Mouse (Mus musculus) cerebellum, adult 9-10 months (tissue): ENCODE data around the gene Noxa1.

Experiments used
- DNase-seq: peaks from one replicate; pipeline ENCODE4 v3.0.0; 2022

Noxa1 gene

DNA sequence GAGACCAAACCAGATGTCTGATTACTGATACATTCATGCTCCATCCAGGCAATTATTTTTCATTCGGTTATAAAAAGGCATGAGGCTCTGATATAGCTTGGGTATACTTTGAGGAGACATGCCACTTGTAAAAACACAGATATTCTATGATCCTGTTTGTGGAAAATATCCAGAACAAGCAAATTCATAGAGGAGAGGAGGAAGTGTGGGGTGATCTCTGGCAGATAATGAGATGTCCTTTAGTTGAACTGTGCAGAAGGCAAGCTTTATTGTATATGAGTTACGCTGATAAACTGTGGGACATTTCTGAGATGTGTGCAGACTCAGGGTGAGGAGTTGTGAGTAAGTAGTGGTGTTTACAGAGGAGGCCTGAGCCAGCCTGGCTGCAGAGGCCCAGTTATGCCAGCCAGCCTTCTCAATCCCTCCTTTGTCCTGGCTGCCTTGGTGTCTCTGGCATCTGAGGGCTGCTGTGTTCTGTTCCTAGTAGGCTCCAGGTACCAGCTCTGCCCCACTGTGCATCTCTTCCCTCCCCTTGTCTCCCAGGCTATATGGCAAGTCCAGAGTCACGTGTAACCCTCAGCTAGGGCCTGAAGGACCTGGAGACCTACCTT is 3.2 kb upstream of the Noxa1 start:
- no peak for DNase-seq

DNA sequence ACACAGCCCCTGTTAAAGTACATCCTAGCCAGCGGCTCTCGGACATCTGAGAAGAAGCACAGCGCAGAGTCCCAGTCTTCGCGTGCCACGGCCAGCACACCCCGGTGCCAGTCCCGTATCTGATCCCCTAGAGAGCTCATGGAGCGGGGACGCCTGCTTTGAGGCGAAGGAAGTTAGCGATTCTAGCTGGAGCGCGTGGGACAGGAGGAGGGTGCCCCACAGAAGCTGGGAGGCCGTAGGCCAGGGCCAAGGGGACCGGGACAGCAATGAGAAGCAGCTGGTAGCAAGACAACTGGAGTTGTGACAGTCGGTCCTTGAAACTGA is 202 bp downstream of the Noxa1 start:
- DNase-seq = no peak

DNA sequence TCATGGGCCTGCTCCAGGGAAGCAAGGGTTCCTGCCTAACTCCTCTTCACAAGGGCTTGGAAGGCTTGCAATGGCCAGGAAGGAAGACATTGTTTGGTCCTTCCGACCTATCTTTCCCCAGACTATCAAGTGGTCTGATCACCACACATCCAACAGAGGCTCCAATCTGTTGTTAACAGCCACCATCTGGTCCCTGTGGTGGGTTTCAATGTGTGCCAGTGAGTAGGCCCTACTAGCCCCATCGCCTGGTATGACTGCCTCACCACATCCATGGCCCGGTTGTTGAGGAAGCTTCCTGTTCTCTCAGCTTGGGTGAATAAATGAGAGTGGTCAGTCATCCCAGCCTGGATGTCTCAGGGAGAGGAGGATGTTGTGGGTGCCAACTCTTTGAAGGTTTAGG is 6.3 kb downstream of the Noxa1 start:
- DNase-seq = no peak

DNA sequence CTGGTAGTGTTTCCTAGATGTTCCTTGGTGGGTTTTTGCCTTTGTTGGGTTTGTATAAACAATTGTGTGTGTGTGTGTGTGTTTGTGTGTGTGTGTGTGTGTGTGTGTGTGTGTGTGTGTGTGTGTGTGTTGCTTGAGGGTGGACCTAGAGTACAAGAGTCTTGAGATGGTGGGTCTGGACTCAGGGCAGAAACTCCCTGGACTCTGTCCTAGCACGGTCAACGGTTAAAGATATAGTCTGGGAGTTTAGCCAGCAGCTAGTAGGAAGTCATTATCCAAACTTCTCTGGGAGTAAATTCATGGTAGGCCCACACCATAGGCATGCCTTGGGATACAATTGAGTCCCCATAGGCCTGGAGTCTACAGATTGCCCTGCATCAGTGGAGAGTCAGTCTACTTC is 7.1 kb downstream of the Noxa1 start:
- no peak for DNase-seq

DNA sequence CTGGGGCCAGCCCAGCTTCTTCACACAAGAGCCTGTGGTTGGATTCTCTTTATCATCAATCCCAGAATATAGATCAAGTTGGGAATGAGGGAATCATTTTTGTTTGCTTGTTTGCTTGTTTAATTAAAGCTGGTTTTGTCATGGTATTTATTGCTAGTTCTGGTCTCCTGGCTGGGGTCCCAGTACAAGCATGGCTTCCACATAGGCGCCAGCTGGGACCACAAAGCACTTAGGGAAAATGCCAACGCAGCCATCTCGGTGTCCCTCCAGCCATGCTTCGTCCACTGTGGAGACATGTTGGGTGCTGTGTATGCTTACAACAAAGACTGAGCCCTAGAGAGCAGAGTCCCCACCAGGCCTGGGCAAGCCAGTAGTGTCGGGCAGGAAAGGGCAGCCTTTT is 9.4 kb downstream of the Noxa1 start:
- DNase-seq = no peak

DNA sequence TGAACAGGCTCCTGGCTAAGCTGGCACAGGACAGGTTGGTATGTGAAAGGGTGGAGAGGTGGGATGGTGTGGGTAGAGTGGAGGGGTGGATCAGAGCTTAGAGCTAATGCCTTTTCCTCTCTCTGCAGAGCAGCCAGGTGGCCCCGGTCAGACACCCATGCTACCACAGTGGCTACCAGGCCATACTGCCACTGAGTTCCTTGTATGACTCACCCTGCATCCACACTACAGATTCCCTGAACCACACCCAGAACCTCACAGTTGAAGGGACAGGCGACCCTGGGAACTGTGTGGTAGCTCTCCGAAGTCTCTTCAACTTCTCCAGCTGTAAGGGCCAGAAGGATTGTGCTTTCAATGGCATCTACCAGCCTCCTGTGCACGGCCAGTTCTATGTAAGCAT is 11.3 kb downstream of the Noxa1 start:
- no peak for DNase-seq

DNA sequence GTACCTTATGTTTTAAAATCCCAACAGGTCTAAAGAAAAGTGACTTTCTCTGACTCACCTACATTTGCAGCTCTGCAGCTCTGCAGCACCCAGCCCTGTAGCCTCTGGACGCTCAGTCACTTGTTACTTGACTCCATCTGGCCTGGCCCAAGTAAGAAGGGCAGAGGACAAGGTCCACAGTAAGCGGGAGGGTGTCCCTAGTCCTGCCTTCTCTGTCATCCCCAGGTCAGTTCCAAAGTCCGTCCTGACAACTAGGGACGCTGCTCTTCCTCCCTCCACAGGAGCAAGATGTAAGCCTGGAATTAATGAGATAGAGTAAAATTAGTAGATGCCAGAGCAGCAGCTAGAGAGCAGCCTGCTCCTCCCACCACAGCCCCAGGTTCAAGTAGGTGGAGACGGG is 14.9 kb downstream of the Noxa1 start, which contains the start of gene Entpd8:
Gene Entpd8 (plus strand): TSS at position 229 of the 400 bp plus-strand sequence.
- DNase-seq = no peak

DNA sequence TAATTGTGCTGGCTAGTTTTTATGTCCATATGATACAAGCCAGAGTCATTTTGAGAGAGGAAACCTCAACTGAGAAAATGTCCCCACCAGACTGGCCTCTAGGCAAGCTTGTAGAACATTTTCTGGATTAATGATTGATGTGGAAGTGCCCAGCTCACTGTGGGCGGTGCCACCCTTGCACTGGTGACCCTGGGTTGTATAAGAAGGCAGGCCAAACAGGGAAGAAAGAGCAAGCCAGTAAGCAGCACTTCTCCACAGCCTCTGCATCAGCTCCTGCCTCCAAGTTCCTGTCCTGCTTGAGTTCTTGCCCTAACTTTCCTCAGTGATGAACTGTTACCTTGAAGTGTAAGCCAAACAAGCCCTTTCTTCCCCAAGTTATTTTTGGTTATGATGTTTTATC is 16.0 kb downstream of the Noxa1 start:
- DNase-seq = no peak

DNA sequence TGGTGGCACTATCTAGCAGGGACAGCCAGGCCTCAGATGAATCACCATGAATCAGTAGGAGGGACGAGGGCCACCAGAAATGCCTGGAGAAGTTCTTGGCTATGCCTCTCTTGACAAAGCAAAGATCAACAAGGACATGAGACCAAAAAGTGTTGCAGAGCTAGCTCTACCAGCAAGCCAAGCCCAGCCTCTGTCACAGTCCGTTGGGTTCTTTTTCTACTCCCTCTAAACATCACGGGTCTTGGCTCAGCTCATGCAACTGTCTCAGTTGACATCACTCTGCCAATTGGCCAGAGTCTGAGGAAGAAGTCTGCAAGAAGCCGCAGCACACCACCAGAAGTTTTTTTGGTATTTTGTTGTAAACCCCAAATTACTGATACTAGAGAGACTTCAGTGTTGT is 19.4 kb downstream of the Noxa1 start:
- DNase-seq = no peak

DNA sequence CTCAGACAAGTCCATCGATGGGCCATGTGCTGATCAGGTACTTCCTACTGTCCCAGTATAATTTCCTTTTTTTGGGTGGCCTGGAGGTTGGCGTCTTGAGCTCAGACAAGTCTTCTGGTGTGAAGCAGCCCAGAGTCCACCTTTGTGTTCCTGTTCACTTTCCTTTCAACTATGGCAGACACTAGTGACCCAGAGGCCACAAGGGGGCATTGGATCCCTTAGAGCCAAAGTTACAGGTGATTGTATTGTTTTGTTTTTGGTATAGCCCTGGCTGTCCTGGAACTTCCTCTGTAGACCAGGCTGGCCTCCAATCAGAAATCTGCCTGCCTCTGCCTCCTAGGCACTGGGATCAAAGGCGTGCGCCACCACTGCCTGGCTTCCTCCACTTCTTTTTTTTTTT is 22.6 kb downstream of the Noxa1 start:
- DNase-seq = no peak

DNA sequence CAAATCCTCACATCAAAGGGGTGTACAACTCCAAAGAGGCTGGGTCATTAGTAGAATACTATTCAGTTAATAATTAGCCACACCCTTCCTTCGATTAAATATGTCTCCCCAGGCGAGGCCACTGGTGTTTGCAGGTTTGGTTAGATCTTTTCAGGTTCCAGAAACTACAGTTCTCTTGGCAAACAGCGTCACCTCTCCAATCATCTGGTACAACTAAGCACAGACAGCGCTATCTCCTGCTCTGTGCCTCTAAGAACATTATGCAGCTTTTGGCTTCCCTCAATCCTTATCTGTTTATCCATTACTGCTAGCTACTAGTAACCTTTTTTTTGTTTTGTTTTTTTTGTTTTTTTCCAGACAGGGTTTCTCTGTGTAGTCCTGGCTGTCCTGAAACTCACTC is 25.4 kb downstream of the Noxa1 start:
- DNase-seq = no peak

DNA sequence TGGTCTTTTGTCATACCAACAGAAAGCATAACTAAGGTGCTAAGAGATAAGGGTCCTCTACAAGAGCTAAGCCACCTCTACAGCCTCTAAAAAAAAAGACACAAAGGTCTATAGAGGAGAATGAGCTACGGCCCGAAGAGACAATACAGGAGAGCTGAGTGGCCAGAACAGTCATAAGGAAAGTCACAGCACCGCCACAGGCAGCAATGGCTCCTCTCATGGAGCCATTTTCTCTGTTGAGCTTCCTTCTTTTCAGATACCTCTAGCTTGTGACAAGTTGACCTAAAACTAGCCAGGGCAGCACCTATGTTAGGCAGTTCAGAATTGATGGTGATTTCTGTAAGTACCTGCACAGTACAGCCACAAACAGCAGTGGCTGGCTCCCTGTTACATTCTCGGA is 28.4 kb downstream of the Noxa1 start:
- DNase-seq = no peak

DNA sequence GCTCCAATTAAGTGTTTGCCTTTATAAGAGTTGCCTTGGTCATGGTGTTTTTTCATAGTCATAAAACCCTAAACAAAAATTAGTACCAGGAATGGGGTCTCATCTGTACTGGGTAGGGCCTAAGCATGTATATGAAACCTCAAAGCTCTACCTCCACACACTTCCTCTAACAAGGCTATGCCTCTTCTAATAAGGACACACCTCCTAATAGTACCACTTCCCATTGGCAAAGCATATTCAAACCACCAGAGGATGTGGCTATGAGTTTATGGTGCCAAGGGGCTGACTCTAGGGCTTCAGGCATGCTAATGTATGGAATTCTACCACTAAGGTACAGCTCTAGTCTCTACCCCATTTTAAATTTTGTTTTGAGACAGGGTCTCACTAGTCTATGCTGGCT is 29.4 kb downstream of the Noxa1 start:
- DNase-seq = no peak

DNA sequence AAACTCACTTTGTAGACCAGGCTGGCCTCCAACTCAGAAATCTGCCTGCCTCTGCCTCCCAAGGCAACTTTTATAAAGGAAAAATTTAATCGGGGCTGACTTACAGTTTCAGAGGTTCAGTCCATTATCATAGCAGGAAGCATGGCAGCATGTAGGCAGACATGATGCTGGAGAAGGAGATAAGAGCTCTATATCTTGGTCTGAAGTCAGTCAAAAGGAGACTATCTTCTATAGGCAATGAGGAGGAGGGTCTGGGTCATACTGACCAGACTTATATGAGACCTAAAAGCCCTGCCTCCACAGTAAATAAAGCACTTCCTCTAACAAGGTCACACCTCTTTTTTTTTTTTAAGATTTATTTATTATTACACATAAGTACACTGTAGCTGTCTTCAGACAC is 30.7 kb downstream of the Noxa1 start:
- DNase-seq = no peak

DNA sequence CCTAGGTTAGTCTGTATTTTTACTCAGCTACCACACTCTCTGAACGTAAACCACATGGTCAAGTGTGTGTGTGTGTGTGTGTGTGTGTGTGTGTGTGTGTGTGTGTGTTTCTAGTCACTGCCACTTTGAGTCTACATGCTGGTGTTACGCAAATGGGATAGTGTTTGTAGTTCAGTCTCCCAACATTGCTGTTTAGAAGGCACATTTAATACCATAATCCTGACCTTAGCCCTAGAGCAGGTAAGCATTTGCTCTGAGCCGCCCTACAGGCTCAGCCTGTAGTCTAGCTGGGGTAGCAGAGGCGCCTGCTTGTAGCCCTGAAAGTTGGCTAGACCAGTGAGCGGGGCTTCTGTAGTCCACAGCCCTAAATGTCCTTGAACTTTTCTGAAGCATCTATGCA is 31.4 kb downstream of the Noxa1 start:
- no peak for DNase-seq

DNA sequence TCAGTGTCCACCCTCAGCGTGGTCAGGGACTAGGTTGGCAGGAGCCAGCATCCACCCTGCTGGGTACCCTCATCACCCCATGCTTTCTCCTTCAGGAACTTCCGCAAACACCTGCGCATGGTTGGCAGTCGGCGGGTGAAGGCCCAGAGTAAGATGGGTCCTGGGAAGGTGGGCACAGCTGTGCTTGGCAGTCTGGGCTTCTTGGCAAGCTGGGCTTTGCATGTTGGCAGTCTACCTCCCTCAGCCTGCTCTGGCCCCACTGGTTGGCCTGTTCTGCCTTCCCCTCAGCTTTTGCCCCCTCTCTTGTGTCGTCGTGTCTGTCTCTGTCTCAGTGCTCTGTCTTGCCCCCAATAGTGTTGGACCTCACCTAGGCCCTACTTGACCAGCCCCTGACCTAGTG is 36.0 kb downstream of the Noxa1 start:
- DNase-seq = no peak

DNA sequence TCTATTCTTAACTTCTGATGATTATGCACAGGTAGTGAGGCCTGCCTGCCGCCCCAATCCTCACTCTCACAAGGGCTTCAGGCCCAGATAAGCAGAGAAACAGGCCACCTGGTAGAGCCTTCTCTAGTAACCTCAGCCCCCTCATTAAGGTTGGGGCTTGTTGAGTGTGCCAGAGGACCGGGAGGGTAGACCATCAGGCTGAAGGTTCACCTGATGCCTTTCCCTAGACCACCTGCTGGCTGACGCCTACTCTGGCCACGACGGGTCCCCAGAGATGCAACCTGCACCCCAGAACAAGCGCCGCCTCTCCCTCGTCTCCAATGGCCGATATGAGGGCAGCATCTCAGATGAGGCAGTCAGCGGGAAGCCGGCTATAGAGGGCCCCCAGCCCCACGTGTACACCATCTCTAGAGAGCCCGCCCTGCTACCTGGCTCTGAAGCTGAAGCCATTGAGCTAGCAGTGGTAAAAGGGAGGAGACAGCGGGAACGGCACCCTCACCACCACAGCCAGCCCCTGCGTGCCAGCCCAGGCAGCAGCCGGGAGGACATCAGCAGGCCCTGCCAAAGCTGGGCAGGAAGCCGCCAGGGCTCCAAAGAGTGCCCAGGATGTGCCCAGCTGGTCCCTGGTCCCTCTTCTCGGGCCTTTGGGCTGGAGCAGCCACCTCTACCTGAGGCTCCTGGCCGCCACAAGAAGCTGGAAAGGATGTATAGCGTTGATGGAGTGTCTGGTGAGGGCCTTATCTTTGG is 39.4 kb downstream of the Noxa1 start:
- DNase-seq = peak; percentile 27

DNA sequence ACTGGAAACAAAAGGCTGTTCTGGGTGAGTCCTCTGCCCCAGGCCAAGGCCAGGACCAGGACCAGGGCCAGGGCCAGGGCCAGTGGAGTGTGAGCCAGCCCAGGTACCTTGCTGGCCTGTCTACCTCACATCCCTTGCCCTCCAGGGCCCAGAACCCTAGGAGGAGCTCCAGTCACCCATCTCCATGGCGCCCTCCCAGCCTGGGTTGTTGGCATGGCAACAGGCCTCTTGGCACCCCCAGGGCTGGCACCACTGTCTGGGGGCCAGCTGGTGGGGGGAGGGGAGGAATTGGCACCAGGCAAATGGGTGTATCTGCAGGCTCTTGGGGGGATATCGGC is 39.9 kb downstream of the Noxa1 start:
- peak; percentile 61 for DNase-seq

DNA sequence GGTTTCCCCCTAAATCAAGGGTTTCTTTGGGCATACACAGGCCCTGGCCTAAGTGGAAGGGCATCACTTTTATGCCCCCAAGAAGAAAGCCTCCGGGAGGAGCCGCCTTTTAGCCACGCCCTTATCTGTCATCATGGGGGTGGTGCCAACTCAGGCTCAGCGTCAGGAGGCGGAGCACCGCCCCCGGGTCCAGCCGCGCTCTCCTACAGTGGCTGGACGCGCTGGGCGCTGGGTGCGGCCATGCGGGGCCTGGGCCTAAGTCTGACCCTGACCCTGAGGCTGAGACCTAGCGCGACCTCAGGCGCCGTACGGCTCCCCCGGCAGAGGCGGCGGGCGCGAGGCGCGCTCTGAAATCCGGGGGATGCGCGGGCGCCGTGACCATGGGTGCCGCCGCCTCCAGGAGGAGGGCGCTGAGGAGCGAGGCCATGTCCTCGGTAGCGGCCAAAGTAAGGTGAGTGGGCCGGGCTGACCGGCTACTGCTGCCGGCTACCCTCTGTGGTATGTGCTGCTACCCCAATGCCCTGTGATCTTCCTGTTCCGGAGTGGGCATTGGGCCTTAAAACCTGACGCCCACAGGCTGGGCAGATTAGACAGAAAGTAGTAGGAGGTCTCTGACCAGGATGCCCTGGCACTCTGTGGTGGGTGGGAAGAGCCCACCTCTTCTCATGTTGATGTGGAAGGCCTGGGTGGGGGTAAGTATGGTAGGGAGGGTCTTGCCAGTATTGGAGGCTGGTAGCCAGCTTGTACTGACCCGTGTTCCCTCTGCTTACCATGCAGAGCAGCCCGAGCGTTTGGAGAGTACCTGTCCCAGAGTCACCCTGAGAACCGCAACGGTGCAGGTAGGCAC is 40.5 kb downstream of the Noxa1 start, which contains the start of gene Nsmf:
Gene Nsmf (plus strand): TSS at position 135 of the 847 bp plus-strand sequence.
- peak; percentile 77 for DNase-seq

DNA sequence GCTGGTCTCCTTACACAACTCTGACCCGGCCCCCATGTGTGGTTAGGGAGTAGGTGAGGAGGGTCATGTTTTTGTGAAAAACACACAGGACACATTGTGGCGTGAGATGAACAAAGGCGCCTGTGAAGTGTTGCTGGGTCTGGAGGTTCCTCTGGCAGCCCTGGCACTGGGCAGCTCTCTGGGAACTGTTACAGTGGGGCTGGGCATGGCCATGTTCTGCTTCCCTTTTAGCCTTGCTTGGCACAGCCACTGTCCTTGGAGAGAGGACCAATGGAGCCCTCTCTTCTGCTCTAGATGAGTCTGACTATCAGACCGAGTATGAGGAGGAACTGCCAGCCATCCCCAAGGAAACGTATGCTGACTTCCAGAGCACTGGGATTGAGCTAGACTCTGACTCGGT is 41.8 kb downstream of the Noxa1 start:
- DNase-seq = no peak

DNA sequence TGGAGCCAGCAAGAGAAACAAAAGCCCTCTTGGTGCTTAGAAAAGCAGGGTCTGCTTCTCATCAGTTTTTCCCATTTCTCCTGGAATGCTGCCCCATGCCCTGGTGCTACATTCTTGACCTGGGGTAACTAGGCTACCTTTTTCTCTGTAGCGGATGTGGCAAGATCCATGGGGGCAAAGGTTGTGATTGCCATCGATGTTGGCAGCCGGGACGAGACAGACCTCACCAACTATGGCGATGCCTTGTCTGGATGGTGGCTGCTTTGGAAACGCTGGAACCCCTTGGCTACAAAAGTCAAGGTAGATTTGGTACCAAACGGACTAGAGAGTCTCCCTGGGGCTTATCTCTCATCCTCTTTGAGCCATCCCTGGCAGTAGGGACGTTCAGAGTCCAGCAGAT is 43.5 kb downstream of the Noxa1 start:
- no peak for DNase-seq

DNA sequence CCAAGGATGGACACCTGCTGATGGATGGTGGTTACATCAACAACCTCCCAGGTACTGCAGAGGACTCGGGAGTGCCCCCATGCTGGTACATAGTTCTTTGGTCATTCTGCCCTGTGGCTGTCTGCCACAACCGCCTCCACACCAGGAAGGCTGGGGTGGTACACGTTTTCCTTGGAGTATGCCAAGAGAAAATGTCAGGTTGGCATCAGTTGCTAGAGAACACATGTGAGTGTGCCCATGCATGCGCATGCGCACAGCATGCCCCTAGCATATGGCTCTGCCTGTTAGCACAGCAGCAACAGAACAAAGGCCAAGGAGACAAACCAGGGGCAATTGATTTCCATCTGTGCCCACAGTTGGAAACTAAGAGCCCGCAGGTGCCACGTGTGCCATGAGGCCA is 44.0 kb downstream of the Noxa1 start:
- peak; percentile 89 for DNase-seq

DNA sequence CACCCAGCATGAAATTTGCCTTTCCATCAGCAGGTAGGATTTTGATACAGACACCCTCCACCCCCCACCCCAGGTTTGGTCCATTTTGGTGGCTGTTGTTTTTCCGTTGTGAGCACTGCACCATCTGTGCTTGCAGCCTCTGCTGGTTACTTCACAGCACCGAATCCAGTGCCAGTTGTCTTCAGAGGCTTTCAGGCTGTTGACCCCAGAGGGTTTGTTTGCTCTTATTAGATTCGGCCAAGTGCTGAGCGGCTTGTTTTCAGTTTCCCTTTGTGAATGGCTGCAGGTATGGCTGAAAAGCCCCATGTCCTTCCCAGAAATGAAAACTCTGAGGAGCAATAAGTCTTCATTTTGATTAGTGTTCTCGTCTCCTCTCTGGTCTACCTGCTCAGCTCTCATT is 54.9 kb downstream of the Noxa1 start:
- DNase-seq = no peak
